Mouse (Mus musculus) urinary bladder, postnatal 25 days (tissue): ENCODE data around the gene Ctnna3.
"Not testable (repeated sequence)": the region's sequence is repeated elsewhere in the genome, so short reads cannot be mapped to it uniquely, and the experiment has no call there.

Experiments
- DNase-seq: peaks from one replicate; pipeline ENCODE4 v3.0.0; 2022; ENCODE audit warnings: low spot score

Gene Ctnna3

DNA sequence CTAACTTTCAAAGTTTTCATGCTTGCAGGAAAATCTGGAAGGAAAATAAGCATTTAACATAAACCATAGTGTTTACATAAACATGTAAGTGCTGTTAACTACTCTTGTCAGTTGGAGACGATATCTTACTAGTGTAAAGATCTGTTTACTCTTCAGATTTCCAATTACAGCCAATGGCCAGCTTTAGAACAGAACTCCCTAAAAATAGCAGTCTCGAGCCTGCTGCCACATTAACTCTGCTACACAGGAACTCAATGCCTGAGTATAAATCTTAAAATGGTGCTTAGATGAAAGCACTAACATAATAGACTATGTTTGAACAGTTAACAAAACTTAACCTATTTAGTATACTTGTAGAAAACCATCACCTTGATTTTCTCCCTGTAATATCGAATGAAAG lies 793.1 kb downstream of the Ctnna3 start:
- no peak for DNase-seq

DNA sequence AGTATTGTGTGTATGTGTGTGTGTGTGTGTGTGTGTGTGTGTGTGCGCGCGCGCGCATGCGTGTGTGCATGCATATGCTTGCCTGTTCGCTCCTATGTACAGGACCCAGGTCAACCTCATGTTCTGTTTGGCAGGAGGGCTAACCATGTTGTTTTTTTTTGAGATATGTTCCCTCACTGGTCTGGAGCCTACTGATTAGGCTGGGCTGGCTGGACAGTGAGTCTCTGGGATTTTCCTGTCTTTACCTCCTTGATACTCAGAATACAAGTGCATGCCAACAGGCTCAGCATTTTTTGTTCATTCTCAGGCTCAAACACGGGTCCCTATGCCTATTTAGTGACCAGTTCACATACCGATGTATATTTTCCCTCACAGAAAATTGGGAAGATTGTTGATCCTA lies 794.1 kb downstream of the Ctnna3 start:
- no peak for DNase-seq

DNA sequence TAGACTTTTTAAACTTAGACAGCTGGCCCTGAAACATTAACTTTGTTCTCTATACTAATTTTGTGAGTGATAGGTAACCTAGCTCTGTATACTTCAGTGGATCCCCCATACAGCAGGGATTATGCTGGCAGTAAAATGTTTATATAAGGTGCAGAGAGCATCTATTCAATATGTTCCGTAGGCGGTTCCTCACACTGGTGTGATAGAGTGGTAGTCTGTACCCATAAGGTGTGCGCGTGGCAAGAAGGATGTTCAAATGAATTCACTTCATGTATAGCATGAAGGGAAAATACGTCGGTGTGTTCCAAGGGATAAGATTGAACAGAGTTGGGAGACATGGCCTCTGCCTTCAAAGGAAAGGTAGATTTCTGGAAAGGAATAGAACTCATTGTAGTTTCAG lies 794.5 kb downstream of the Ctnna3 start:
- DNase-seq = no peak

DNA sequence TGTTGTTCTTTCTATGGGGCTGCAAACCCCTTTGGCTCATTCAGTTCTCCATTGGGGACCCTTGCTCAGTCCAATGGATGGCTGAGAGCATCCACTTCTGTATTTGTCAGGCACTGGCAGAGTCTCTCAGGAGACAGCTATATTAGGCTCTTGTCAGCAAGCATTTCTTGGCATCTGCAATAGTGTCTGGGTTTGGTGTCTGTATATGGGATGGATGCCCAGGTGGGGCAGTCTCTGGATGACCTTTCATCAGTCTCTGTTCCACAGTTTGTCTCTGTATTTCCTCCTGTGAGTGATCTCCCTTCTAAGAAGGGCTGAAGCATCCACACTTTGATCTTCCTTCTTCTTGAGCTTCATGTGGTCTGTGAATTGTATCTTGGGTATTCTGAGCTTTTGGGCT lies 795.9 kb downstream of the Ctnna3 start:
- not testable (repeated sequence) for DNase-seq

DNA sequence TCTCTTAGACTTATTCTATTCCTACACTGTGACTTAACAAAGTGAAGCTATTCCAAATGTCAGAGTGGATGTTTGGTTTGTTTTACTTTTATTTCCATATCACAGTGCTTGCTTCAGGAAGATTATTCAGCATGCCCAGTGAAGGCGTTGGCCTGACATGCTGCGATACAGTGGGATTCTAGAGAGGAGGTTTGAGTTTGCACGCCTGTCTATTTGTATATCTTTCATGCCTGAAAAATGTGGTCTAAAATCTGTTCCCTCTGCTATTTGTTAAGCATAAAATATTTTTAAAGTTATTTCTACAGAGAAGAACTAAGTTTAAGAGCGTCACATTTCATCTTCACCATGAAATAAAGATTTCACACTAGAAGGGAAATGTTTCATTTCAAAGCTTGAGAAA lies 813.5 kb downstream of the Ctnna3 start:
- DNase-seq = no peak

DNA sequence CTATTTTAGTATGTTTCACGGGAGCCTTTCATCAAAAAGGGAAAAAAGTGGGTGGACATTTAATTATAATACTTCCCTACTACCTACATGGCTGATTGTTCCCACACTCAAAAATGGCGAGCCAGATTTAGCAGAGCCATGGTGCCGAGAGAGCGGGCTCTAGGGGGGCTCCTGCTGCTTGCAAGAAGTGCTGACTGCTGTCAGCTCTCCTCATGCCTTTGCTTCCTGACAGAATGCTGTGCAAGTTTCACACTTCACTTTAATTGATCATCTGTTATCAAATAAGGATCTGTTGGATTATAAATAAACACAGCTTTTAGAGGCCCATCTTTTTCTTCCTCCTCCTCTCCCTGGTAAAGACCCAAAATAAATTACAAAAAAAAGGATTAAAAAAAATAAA lies 838.3 kb downstream of the Ctnna3 start:
- DNase-seq = no peak

DNA sequence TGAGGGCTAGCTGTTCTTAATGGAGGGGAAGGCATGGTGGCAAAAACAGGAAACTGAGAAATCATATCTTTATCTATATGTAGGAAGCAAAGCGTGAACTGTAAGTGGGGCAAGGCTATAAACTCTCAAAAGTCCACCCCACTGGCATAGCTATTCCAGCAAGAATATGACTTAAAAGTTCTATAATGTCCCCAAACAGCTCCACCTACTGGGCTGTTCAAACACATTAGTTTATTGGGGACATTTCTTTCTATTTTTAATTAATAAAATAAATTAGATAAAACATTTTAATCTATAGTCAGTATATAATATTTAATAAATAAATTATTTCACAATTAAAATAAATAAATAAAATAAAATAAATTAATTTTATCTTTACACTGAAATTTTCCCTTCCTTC lies 845.2 kb downstream of the Ctnna3 start:
- DNase-seq = no peak

DNA sequence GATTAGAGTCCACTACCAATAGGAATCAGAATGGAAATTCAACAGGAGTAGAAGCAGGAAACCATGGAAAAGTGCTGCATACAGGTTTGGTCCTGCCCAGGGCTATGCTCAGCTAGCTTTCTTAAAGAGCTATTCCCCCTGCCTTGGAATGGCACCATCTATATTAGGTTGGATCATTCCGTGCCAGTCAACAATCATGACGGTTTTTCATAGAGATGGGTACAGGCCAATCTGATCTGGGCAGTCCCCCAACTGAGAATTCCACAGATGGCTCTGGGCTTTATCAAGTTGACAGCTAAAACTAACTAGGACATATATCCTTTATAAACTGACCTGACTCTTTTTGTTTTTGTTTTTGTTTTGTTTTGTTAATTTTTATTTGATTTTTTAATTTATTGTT lies 848.9 kb downstream of the Ctnna3 start:
- DNase-seq = no peak

DNA sequence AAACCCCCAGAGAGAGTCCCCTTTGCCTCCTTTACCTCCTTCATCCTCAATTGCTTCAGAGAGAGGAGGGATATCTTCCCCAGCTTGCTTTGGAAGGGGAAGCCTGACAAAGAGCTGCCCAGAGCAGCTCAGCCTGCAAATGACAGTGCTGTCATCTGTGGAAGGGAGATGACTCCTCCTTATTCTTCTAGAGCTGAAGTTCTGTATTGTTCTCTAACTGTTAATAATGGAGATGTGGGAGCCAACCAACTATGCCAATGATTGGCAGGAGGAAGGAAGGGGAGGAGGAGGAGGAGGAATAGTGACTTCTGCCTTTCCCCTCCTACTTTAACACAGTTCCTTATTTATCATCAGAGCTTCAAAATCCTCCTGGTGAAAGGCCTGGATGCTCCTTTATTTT lies 875.9 kb downstream of the Ctnna3 start:
- DNase-seq = no peak

DNA sequence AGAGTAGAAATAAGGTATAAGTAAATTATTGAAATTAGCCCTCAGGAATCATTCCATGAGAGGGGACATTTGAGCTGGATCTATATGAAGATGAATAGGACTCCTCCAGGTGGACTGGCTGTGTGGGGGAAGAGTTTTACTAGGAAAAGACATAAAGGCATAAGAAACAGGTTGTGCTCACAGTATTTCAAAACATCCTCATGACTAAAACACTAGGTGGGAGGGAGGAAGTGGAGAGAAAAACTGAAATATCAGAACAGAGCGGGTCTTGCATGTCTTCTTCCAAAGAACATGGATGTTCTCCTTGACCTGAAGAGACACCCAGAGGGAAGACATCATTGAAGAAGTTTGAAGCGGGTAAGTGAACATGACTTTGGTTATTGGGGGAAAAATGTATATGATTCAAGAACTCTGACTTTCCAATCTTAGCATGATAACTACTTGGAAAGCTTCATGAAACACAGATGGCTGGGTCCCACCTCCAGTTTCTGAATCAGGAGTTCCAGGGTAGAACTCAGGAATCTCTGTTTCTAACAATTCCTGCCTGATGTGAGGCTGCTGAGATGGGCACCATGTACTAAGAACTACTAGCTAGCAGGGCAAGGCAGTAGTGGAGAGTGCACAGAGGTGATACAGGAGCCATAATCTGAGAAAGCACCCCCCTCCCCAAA lies 881.9 kb downstream of the Ctnna3 start:
- DNase-seq = no peak

DNA sequence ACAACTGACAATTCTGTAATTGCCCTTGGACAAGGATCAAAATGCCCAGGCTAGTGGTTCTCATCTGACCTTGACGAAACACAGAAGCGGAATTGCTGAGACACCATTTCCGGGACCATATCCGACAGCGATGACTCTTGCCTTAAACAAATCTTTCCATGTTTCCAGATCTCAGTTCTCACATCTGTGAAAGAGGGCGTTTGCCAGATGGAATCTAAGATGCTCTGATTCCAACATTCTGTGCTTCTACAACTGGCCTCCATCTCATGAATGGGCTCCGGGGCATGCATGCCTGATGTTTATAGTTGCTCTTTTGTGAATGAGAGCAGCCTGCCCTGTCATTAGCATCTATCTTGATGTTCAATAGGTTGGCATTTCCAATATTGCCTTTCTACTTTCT lies 890.4 kb downstream of the Ctnna3 start:
- no peak for DNase-seq

DNA sequence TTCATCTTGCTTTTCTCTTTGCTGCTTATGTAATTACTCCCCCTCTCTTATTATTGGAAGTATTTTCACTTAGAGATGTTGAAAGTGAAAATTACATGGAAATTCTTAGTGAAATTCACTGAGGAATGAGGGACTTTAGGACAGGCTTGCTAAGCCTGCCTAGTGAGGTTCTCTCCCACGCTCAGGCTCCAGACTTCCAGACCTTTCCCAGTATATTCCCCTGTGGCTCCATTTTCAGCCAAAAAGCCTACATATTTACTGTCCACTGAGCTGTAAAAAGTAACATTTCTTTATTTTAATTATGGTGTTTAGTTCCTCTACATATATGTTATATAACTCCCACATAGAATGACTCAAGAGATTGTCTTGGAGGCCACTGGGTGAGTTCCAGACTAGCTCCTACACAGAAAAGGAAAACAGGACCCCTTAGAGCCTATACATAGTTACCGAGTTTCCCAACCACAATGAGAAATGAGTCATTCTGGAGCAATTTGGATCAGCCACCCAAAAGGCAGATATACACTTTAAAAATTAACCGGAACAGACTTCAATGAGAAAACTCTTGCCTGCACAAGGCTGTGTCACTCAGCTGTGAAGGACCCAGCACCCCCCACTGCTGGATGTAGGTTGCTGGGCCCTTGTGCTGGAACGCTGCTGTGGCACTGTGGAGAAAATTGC lies 912.9 kb downstream of the Ctnna3 start:
- no peak for DNase-seq

DNA sequence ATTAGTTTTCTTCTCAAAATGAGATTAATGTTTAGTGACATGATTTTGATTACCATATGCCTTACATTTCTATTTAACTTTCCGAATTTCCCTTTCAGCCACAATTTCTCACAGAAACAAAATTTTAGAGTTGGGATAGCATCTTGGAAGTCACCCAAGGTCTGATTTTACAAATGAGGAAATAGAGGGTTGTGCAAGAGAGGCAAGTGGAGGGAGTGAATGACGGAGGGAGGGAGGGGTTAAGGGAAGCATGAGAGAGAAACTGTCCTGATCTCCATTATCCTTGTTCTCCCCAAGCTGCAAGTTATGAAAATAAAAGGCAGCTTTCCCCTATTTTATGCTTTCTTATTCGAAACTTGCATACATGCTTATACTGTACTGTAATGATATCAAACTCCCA lies 943.4 kb downstream of the Ctnna3 start:
- DNase-seq = no peak

DNA sequence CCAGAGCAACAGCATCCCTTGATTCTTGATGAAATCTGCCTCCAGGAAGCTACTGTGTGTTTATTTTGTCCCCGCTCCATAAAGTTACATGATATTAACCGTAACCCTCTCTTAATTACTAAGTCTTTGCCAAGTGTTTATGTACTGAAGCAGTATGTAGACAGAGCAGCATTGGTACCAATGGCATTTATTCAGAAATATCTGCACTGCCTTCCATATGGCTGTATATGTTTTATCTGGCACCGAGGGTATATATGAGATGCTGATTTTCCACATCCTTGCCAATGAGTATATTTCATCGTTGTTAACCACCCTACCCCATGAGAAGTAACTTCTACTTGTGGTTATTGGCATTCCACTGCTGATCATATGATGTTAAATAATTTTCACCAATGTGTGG lies 947.9 kb downstream of the Ctnna3 start:
- DNase-seq = no peak

DNA sequence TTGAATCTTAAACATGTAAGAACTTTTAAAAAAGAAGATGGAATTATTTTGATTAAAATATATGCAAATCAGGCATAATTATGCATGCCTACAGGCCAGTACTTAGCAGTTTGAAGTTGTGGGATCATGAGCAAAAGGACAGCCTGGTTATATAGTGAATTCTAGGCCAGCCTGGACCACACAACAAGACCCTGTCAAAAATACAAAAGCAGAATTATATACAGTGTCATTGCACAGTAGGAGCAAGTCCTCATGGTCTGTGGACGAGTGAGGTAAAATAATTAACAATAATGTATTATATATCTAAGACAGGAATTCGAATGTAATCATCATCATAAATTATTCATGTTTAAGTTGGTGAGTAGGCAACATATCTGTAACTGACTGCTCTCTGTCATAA lies 966.7 kb downstream of the Ctnna3 start:
- DNase-seq = no peak

DNA sequence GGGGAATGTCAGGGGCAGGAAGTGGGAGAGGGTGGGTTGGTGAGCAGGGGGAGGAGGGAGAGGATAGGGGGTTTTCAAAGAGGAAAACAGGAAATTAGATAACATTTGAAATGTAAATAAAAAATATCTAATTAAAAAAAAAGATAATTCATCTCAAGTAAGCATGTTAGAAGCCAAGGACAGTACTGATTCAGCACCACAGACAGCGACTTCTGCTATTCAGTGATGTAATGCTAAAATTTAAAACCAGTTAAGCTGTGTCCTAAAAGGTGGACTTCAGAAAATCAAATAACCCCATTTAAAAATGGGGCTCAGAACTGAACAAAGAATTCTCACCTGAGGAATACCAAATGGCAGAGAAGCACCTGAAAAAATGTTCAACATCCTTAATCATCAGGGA lies 988.5 kb downstream of the Ctnna3 start:
- DNase-seq = not testable (repeated sequence)

DNA sequence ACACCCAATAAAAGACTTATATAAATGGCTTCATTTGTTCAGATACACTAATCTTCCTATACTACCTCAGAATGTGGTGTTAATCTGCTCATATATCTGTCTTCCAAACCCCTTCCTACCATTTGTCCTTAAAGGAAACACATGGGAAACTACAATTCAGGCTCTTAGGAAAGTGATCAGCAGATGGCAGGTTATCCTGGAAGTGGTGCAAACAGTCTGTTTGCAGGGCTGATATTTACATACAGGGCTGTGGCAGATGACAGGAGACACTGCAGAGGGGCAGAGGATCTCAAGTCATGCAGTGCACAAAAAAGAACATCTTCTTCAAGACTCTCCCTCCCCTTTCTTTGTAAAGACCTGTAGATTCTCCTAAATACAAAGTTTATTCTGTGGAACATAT lies 1008.8 kb downstream of the Ctnna3 start:
- no peak for DNase-seq

DNA sequence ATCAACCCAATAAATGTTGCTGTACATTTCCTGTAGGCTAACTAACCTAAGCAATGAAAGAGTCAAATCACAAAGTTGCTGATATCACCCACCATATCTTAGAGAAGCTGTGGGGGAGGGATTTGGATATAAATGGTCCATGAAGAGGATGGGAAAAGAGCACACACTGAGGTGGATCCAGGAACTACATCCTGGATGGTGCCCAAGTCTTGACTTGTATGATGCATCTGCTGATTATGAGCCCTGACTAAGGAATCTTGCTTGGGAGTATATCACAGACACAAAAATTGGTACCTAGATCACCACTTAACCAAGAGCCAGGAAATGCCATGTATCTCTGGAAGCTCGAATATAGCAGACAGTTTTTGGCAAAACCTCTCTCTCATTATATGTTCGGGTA lies 1018.7 kb downstream of the Ctnna3 start:
- DNase-seq = no peak

DNA sequence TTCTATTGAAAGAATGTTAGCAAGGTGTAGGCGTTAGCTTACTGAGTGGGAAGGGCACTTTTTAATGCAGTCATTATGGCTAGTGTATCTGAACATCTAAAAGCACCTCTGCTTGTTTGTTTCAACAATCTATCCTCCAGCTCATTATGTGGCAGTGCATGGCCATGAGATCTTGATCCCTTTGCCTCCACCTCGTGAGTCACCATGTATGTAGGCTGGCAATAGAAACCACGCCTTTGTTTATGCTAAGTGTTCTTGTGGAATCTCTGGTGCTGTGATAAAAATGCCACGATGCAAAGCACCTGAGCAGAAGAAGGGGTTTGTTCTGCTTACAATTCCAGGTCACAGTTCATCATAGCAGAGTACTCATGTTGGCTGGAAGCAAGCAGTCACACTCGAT lies 1053.4 kb downstream of the Ctnna3 start:
- no peak for DNase-seq

DNA sequence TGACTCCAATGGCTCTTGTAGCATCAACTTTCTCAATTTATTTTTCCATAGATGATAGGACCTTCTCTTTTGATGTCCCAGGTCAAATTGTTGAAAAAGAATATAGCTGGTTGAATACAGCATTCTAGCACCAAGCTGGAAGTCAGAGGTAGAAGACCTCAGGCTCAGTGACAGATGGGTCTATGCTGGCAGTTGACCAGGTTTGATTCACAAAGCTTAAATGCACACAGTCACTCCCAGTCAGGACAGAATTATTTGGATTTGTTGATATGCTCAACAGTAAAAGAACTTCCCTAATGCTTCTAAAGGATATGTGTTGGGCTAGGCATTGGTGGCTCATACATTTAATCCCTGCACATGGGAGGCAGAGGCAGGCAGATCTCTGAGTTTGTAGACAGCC lies 1059.6 kb downstream of the Ctnna3 start:
- DNase-seq = no peak

DNA sequence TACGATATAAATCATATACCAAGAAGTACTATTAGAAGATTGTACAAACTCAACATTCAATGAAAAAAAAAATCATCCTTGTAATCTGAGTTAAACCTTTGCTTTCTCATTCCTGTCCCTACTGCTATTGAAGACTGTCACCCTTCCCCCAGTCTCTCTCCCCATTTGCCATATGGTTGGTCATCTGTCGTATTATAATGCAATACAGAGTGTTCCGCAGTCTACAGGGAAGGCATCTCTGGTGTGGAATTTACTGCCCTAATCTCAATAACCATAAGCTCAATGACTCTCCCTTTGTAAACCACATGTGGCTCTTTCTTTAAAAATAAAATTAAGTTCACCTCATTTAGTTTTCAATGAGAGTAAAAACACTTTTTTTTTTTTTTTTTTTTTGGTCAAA lies 1113.7 kb downstream of the Ctnna3 start:
- DNase-seq = no peak

DNA sequence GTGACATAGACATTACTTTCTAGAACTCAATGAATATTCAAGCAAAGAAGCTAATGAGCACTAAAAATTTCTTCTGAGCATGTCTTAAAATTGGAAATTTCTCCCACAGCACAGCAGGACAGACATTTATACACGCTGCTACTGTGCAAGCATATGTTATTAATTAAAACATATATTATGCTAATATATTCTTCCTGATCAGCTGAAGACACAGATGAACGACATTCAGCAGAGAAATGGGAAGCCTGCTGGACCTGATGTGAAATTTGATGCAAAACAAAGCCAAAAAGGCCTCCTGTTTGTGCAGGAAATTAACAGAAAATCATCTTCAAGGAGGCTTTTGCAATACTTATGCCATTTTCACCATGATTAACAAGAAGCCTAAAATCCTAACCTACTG lies 1114.5 kb downstream of the Ctnna3 start:
- DNase-seq = no peak

DNA sequence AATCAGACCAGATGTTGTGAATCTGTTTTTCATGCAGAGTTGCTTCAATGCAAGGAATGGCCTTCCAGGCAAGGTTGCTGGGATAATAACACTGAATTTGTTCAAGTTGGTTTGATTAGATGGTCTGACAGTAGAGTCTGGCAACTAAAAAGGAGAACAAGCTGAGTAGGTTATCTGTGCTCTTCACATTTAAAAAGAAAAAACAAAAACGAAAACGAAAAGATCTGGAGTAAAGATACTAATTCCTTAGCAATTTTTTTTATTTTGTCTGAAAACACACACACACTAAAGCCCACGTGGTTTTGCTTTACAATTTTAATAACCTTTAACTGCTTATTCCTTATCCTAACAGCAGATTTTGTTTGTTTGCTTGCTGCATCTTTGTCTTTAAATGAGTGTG lies 1141.4 kb downstream of the Ctnna3 start:
- DNase-seq = no peak

DNA sequence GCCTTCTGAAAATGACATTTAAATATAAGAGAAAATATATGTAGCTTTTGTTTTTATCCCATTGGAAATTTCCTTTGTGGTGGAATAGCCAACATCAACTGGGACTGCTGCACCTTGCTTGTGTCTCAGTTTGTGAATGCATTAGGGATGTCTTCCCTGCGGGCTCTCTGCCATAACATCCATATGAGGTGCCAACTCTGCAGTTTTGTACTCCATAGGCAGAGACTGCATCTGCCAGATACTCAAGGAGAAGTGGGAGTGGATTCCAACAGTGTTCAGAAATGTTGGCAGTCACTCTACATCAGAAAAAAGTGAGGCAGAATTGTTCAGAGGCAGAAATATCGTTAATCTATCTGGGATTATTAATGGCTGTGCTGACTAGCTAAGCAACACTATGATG lies 1158.2 kb downstream of the Ctnna3 start:
- DNase-seq = no peak
